Mouse (Mus musculus): ENCODE results near the gene Mrpl4. TPM values are rescaled to one million over a fixed set of nuclear protein-coding genes. Genes with fewer than 3 reads are reported as not detected.
A peak's percentile ranks its signal among the peaks of the same experiment; 100 is the strongest.
"Not testable (repeated sequence)": the region's sequence is repeated elsewhere in the genome, so short reads cannot be mapped to it uniquely, and the experiment has no call there.

The Mrpl4 gene
- total RNA-seq, 1 experiment from 2014 or later: 30.0 TPM

DNA sequence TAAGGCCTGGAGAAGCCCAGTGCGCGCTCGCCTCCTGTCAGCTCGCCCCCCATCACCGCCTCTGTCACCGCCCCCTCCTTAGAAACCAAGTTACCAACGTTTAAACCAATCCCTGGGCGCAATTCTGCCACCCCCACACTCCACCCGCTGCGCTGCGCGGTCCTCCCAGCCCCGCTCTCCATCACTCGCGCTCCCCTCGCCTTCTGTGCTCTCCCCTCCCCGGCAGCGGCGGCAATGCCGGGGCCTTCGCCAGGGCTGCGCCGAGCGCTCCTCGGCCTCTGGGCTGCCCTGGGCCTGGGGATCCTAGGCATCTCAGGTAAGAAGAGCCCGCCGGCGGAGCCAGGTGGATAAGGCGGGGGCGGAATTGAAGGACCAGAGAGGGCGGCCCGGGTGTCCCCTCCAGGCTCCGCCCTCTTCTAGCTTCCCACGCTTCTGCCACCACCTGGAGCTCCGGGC is 29.4 kb downstream of the Mrpl4 start, which contains the start of gene Icam5:
Gene Icam5, plus strand, starts transcription at position 178 of the 456 bp plus-strand sequence.
- no peak for ATAC-seq (ENCODE audit: extremely low read depth, insufficient number of reproducible peaks, low FRiP score, poor library complexity, severe bottlenecking)

GRCm38 (mm10) chr9:21032491-21032890 is 30.0 kb downstream of the Mrpl4 start:
- ATAC-seq (ENCODE audit: extremely low read depth, insufficient number of reproducible peaks, low FRiP score, poor library complexity, severe bottlenecking): no peak

- ATAC-seq (ENCODE audit: extremely low read depth, insufficient number of reproducible peaks, low FRiP score, poor library complexity, severe bottlenecking): peak; percentile 38; the same call in 1 of the 2 replicates
These were observed 30.6 kb downstream of the Mrpl4 start for GRCm38 (mm10) chr9:21033136-21033535.

DNA sequence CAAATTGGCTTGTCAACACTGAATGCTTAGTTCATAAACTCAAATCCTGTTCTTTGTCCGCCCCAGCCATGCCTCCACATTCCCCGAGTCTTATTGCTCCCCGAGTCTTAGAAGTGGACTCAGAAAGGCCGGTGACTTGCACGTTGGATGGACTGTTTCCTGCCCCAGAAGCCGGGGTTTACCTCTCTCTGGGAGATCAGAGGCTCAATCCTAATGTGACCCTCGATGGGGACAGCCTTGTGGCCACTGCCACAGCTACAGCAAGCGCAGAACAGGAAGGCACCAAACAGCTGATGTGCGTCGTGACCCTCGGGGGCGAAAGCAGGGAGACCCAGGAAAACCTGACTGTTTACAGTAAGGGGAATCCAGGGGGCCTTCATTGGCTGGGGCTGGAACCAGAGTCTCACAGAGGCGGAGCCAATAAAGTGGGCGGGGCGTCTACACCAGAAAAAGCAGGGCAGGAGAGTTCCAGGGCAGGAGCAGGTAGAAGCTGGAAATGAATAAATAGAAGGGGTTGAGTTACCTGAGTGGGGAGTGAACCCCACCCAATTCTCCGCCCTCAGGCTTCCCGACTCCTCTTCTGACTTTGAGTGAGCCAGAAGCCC is 32.0 kb downstream of the Mrpl4 start:
- no peak for ATAC-seq (ENCODE audit: extremely low read depth, insufficient number of reproducible peaks, low FRiP score, poor library complexity, severe bottlenecking)

DNA sequence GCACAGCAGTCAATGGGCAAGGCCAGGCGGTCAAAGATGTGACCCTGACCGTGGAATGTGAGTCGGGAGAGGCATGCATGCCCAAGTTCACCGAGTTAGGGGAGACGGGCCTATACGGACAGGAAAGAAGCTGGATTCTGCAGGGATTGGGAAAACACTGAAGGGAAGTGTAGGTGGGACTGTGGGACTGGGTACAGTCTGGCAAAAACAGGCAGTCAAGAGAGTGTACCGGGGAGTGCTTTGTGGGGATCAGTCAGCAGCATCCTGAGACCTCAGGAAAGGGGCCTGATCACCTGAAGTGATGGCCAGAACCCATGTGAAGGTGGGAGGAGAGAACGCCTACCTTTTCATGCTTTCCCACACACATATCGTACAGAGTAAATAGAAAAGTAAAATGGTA is 33.0 kb downstream of the Mrpl4 start:
- ATAC-seq (ENCODE audit: extremely low read depth, insufficient number of reproducible peaks, low FRiP score, poor library complexity, severe bottlenecking): no peak

DNA sequence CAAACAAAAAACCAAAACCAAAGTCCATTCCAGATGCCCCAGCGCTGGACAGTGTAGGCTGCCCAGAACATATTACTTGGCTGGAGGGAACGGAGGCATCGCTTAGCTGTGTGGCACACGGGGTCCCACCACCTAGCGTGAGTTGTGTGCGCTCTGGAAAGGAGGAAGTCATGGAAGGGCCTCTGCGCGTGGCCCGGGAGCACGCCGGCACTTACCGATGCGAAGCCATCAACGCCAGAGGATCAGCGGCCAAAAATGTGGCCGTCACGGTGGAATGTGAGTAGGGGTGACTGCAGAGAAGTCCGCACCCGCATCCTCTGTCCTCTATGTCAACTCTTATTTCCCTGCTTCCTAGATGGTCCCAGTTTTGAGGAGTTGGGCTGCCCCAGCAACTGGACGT is 33.6 kb downstream of the Mrpl4 start:
- no peak for ATAC-seq (ENCODE audit: extremely low read depth, insufficient number of reproducible peaks, low FRiP score, poor library complexity, severe bottlenecking)

- ATAC-seq (ENCODE audit: extremely low read depth, insufficient number of reproducible peaks, low FRiP score, poor library complexity, severe bottlenecking): no peak
These were observed 34.1 kb downstream of the Mrpl4 start for GRCm38 (mm10) chr9:21036666-21037065.

- ATAC-seq (ENCODE audit: extremely low read depth, insufficient number of reproducible peaks, low FRiP score, poor library complexity, severe bottlenecking): no peak
These were observed 34.9 kb downstream of the Mrpl4 start for GRCm38 (mm10) chr9:21037481-21037891.

DNA sequence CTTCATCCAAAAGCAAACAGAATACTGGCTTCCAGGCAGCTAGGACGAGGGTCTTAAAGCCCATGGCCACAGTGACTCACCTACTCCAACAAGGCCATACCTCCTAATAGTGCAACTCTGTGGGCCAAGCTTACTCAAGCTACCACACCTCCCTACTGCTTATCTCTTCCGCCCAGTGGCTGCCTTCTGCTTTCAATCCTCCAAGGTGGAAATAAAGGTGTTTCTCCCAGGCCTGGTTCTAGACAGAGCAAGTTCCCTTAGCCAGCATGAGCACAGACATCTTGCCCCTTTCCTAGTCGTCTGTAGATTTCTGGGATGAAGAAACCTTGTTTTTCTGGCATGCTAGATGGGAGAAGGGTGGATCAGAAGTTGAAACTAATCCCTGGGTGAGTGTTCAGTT is 37.2 kb downstream of the Mrpl4 start:
- ATAC-seq (ENCODE audit: extremely low read depth, insufficient number of reproducible peaks, low FRiP score, poor library complexity, severe bottlenecking): no peak

DNA sequence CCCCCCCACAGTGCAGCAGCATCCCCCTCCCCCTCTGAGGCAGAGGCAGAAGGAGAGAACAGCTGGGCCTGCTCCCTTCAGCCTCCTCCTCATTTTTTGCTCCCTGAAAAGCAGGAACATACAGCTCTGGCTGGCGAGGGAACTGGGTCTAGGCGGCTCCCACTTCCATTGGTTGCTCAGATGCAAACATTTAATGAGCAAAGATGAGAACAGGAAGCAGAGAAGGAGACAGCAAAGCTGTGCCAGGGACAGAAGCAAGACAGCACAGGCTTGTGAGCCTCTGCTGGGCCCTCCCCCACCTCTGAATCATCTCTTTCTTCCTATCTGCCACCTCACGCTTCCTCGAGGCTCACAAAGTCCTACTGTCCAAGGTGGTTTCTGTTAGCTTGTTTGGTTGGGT is 38.8 kb downstream of the Mrpl4 start:
- ATAC-seq (ENCODE audit: extremely low read depth, insufficient number of reproducible peaks, low FRiP score, poor library complexity, severe bottlenecking): no peak

- ATAC-seq (ENCODE audit: extremely low read depth, insufficient number of reproducible peaks, low FRiP score, poor library complexity, severe bottlenecking): no peak
These were observed 41.0 kb downstream of the Mrpl4 start for GRCm38 (mm10) chr9:21043563-21043962.

DNA sequence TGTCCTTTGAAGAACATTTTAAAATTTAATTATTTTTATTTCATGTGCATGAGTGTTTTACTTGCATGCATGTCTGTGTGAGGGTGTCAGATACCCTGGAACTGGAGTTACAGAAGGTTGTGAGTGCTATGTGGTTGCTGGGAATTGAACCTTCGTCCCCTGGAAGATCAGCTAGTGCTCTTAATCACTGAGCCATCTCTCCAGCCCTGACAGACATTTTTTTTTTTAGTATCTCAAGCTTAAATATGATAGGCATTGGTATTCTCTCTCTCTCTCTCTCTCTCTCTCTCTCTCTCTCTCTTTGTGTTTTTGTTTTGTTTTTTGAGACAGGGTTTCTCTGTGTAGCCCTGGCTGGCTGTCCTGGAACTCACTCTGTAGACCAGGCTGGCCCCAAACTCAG is 42.2 kb downstream of the Mrpl4 start:
- not testable (repeated sequence) for ATAC-seq (ENCODE audit: extremely low read depth, insufficient number of reproducible peaks, low FRiP score, poor library complexity, severe bottlenecking)

DNA sequence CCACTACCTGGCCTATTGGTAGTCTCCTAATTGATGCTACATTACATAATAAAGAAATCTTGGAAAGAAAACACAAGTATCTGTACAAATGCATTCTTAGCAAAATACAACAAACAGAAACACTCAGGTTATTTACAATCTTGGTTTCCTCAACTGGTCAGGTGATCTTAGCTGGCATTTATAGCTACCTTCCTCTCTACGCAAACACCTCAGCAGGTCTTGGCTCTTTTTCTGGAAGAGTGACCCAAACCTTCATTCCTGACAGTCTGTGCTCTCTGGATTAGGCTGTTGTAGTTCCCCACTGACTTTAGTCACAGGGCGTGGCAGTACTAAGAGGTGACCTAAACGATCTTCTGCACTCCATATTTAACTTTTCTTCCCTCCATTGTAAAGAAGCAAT is 42.7 kb downstream of the Mrpl4 start:
- no peak for ATAC-seq (ENCODE audit: extremely low read depth, insufficient number of reproducible peaks, low FRiP score, poor library complexity, severe bottlenecking)

DNA sequence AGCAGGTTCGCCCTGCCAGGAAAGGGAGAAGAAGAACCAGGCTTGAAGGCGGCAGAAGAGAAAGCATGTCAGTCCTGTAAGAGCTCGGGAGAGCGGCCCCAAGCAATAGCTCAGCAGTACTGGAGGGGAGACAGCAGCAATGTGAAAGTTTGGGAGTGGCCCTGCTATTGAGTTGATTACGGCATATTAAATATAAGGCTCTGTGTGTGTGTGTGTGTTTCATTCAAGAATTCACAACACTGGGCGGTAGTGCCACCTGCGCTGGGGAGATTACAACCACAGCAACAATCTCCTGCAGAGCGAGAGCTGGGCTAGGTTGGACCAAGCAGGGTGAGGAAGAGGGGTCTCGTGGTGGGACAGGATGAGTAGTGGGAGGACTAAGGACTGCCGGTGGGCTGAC is 49.0 kb downstream of the Mrpl4 start:
- ATAC-seq (ENCODE audit: extremely low read depth, insufficient number of reproducible peaks, low FRiP score, poor library complexity, severe bottlenecking): no peak

Other genes starting within 250 kb of the Mrpl4 start
- gene Col5a3, start 187.7 kb upstream of the Mrpl4 start, total RNA-seq (2017): 1.5 and 2.2 TPM in 2 replicates
- gene Rdh8, start 184.2 kb upstream of the Mrpl4 start, total RNA-seq (2017): not detected in 2 replicates
- 21.3 and 23.1 TPM in 2 replicates for gene A230050P20Rik, start 134.1 kb upstream of the Mrpl4 start, total RNA-seq (2017)
- 0.25 and 0.70 TPM in 2 replicates for gene Angptl6, start 123.0 kb upstream of the Mrpl4 start, total RNA-seq (2017)
- gene Ppan, start 114.6 kb upstream of the Mrpl4 start, total RNA-seq (2017): 42.1 and 48.9 TPM in 2 replicates
- gene Eif3g, start 104.1 kb upstream of the Mrpl4 start, total RNA-seq (2017): 91.0 and 92.9 TPM in 2 replicates
- 58.3 and 60.4 TPM in 2 replicates for gene Dnmt1, start 42.9 kb upstream of the Mrpl4 start, total RNA-seq (2017)
- gene S1pr2, start 26.0 kb upstream of the Mrpl4 start, total RNA-seq (2017): 0.98 and 1.3 TPM in 2 replicates
- gene Icam1, start 13.2 kb downstream of the Mrpl4 start, total RNA-seq (2017): 34.6 and 36.9 TPM in 2 replicates
- not detected in 2 replicates for gene Icam4, start 26.6 kb downstream of the Mrpl4 start, total RNA-seq (2017)
- gene Icam5, start 29.3 kb downstream of the Mrpl4 start, total RNA-seq (2017): 0.12 TPM in 1 of 2 replicates, not detected in the other
- not detected in 2 replicates for gene Zglp1, start 64.4 kb downstream of the Mrpl4 start, total RNA-seq (2017)
- 0.23 and 0.25 TPM in 2 replicates for gene Gm49373, start 70.4 kb downstream of the Mrpl4 start, total RNA-seq (2017)
- gene Fdx1l, start 70.9 kb downstream of the Mrpl4 start, total RNA-seq (2017): 11.1 and 15.7 TPM in 2 replicates
- gene Gm38431, start 89.3 kb downstream of the Mrpl4 start, total RNA-seq (2017): 4.7 TPM in 2 replicates
- 15.0 and 15.4 TPM in 2 replicates for gene Raver1, start 89.3 kb downstream of the Mrpl4 start, total RNA-seq (2017)
- gene Tyk2, start 128.5 kb downstream of the Mrpl4 start, total RNA-seq (2017): 30.4 and 32.4 TPM in 2 replicates
- gene Cdc37, start 147.2 kb downstream of the Mrpl4 start, total RNA-seq (2017): 117 and 133 TPM in 2 replicates
- gene Pde4a, start 163.0 kb downstream of the Mrpl4 start, total RNA-seq (2017): 1.5 and 2.6 TPM in 2 replicates
- gene Keap1, start 236.6 kb downstream of the Mrpl4 start, total RNA-seq (2017): 25.0 and 29.5 TPM in 2 replicates
- 4.7 and 5.9 TPM in 2 replicates for gene S1pr5, start 245.7 kb downstream of the Mrpl4 start, total RNA-seq (2017)

All from neutrophil, adult 5-6 weeks (primary cell).